Mouse (Mus musculus) intestine, embryonic 15.5 days (tissue): ENCODE results near the gene Morc2a. TPM values are rescaled to one million over a fixed set of nuclear protein-coding genes. Genes with fewer than 3 reads are reported as not detected.
A peak's percentile ranks its signal among the peaks of the same experiment; 100 is the strongest.
"Not testable (repeated sequence)": the region's sequence is repeated elsewhere in the genome, so short reads cannot be mapped to it uniquely, and the experiment has no call there.

Experiments
- ATAC-seq: fragments of 200-750 bp; cut with Nextera tagmentation; 2 replicates; pipeline ENCODE4 v1.8.0; 2017; ENCODE audit warnings: moderate TSS enrichment, moderate library complexity
- H3K27ac ChIP-seq: fragments of 300-500 bp; sonication (generic); 2 replicates; pipeline ENCODE4 v1.5.1; 2015; ENCODE audit warnings: mild to moderate bottlenecking, inconsistent platforms
- H3K27me3 ChIP-seq: fragments of 300-500 bp; sonication (generic); replicated peaks from 2 replicates; pipeline ENCODE4 v1.6.1; 2015; ENCODE audit warnings: inconsistent platforms
- H3K36me3 ChIP-seq: fragments of 300-500 bp; sonication (generic); 2 replicates; pipeline ENCODE4 v1.6.1; 2015; ENCODE audit warnings: inconsistent platforms
- H3K4me1 ChIP-seq: fragments of 300-500 bp; sonication (generic); replicated peaks from 2 replicates; pipeline ENCODE4 v1.6.1; 2015; ENCODE audit warnings: inconsistent platforms
- H3K4me2 ChIP-seq: fragments of 300-500 bp; sonication (generic); replicated peaks from 2 replicates; pipeline ENCODE4 v1.6.1; 2015; ENCODE audit warnings: mild to moderate bottlenecking, inconsistent platforms
- H3K4me3 ChIP-seq: fragments of 300-500 bp; sonication (generic); replicated peaks from 2 replicates; pipeline ENCODE4 v1.5.1; 2015; ENCODE audit warnings: inconsistent platforms
- H3K9ac ChIP-seq: fragments of 300-500 bp; sonication (generic); 2 replicates; pipeline ENCODE4 v1.6.1; 2015; ENCODE audit warnings: inconsistent platforms
- H3K9me3 ChIP-seq: fragments of 300-500 bp; sonication (generic); 2 replicates; pipeline ENCODE4 v1.6.1; 2016; ENCODE audit warnings: inconsistent platforms
- WGBS: fragments of 180-500 bp; shearing (Covaris S2); methylation state at CpG from one replicate; pipeline ENCODE4 v1.1.7; 2015; 5-methylcytosine and 5-hydroxymethylcytosine counted together
- polyA plus RNA-seq: library from polyadenylated mRNA; unstranded; fragments of >200 nt; fragmentation: Nextera tagmentation; extraction: Ambion mirVana; gene quantifications from 2 replicates; pipeline ENCODE4 v1.2.1, GENCODE M21; 2015

The Morc2a gene
- polyA plus RNA-seq = 20.9 and 21.1 TPM in 2 replicates

GRCm38 (mm10) chr11:3648964-3649841 is at the start of gene Morc2a:
Gene Morc2a (plus strand): TSS chr11:3649191.
- WGBS = under 1% methylated on average over 76 of the region's 81 CpGs
- Histone ChIP-seq H3K4me2 (peak within 1 kb of the TSS; percentile 88), H3K4me3 (peak within 1 kb of the TSS; percentile 63), H3K27me3 (no peaks in the 10 kb centered on the region), H3K9me3 (peaks cover 7% of the 10 kb centered on the region), H3K9ac (peak within 1 kb of the TSS; percentile 80), H3K4me1 (peaks cover 3% of the 10 kb centered on the region), H3K27ac (peak within 1 kb of the TSS; percentile 93), H3K36me3 (peaks cover 22% of the 10 kb centered on the region)
- ATAC-seq = peak; percentile 99

GRCm38 (mm10) chr11:3601966-3602365 is 47.0 kb upstream of the Morc2a start:
- not testable (repeated sequence) for H3K4me3 ChIP-seq, H3K9me3 ChIP-seq, H3K4me1 ChIP-seq, H3K4me2 ChIP-seq, ATAC-seq, H3K27ac ChIP-seq, H3K9ac ChIP-seq, H3K36me3 ChIP-seq, H3K27me3 ChIP-seq
- 30% methylated on average over 1 of the region's 1 CpGs for WGBS

GRCm38 (mm10) chr11:3602687-3603086 is 46.3 kb upstream of the Morc2a start:
- WGBS = 51% methylated on average over 2 of the region's 2 CpGs
- H3K4me1 ChIP-seq, H3K27ac ChIP-seq, H3K36me3 ChIP-seq, ATAC-seq, H3K27me3 ChIP-seq, H3K4me2 ChIP-seq, H3K9ac ChIP-seq, H3K9me3 ChIP-seq, H3K4me3 ChIP-seq: not testable (repeated sequence)

GRCm38 (mm10) chr11:3606456-3606855 is 42.5 kb upstream of the Morc2a start:
- H3K9ac ChIP-seq = no peak overlapping the region
- H3K4me1 ChIP-seq = no peaks in the 10 kb centered on the region
- H3K4me3 ChIP-seq = no peak overlapping the region
- no peak overlapping the region for H3K27ac ChIP-seq
- no peak for ATAC-seq
- H3K36me3 ChIP-seq = no peaks in the 10 kb centered on the region
- H3K4me2 ChIP-seq = no peak overlapping the region
- H3K9me3 ChIP-seq = no peaks in the 10 kb centered on the region
- no peaks in the 10 kb centered on the region for H3K27me3 ChIP-seq
- WGBS = 85% methylated on average over 5 of the region's 5 CpGs

- no peaks in the 10 kb centered on the region for H3K4me1 ChIP-seq
- 87% methylated on average over 4 of the region's 4 CpGs for WGBS
- H3K9me3 ChIP-seq = no peaks in the 10 kb centered on the region
- no peaks in the 10 kb centered on the region for H3K36me3 ChIP-seq
- H3K27ac ChIP-seq = no peak overlapping the region
- ATAC-seq = no peak
- no peak overlapping the region for H3K4me3 ChIP-seq
- H3K27me3 ChIP-seq = no peaks in the 10 kb centered on the region
- no peak overlapping the region for H3K4me2 ChIP-seq
- H3K9ac ChIP-seq = no peak overlapping the region
These were observed 33.4 kb upstream of the Morc2a start for GRCm38 (mm10) chr11:3615576-3615975.

- H3K9me3 ChIP-seq = no peaks in the 10 kb centered on the region
- ATAC-seq = no peak
- H3K27ac ChIP-seq = no peak overlapping the region
- H3K27me3 ChIP-seq = no peaks in the 10 kb centered on the region
- H3K36me3 ChIP-seq = no peaks in the 10 kb centered on the region
- 70% methylated on average over 5 of the region's 5 CpGs for WGBS
- H3K9ac ChIP-seq = no peak overlapping the region
- H3K4me3 ChIP-seq = no peak overlapping the region
- H3K4me1 ChIP-seq = no peaks in the 10 kb centered on the region
- H3K4me2 ChIP-seq = no peak overlapping the region
These were observed 26.2 kb upstream of the Morc2a start for GRCm38 (mm10) chr11:3622826-3623225.

GRCm38 (mm10) chr11:3624391-3625027 is 24.5 kb upstream of the Morc2a start:
- 80% methylated on average over 4 of the region's 4 CpGs for WGBS
- no peak for ATAC-seq
- Histone ChIP-seq H3K4me2 (no peak overlapping the region), H3K4me3 (no peak overlapping the region), H3K27me3 (peaks cover 6% of the 10 kb centered on the region), H3K9me3 (no peaks in the 10 kb centered on the region), H3K36me3 (no peaks in the 10 kb centered on the region), H3K4me1 (no peaks in the 10 kb centered on the region; the same call in 1 of the 2 replicates), H3K9ac (no peak overlapping the region), H3K27ac (no peak overlapping the region)

- H3K9ac ChIP-seq = peak overlapping the region; percentile 36
- no peaks in the 10 kb centered on the region for H3K9me3 ChIP-seq
- no peaks in the 10 kb centered on the region for H3K36me3 ChIP-seq
- H3K27ac ChIP-seq = no peak overlapping the region
- H3K4me1 ChIP-seq = no peaks in the 10 kb centered on the region; the same call in 1 of the 2 replicates
- H3K4me3 ChIP-seq = peak overlapping the region; percentile 37
- H3K4me2 ChIP-seq = peak overlapping the region; percentile 88
- peak; percentile 43; the same call in 1 of the 2 replicates for ATAC-seq
- H3K27me3 ChIP-seq = peaks cover 7% of the 10 kb centered on the region
- 2% methylated on average over 32 of the region's 32 CpGs for WGBS
These were observed 19.9 kb upstream of the Morc2a start for GRCm38 (mm10) chr11:3628999-3629491.

- H3K4me3 ChIP-seq, H3K9me3 ChIP-seq, H3K4me1 ChIP-seq, H3K4me2 ChIP-seq, H3K9ac ChIP-seq, H3K27ac ChIP-seq, H3K27me3 ChIP-seq, H3K36me3 ChIP-seq, ATAC-seq: not testable (repeated sequence)
- 88% methylated on average over 8 of the region's 8 CpGs for WGBS
These were observed 15.7 kb upstream of the Morc2a start for GRCm38 (mm10) chr11:3633269-3633668.

GRCm38 (mm10) chr11:3647688-3648087 is 1.3 kb upstream of the Morc2a start:
- Histone ChIP-seq H3K27me3 (no peaks in the 10 kb centered on the region), H3K27ac (no peak overlapping the region), H3K4me1 (peaks cover 3% of the 10 kb centered on the region), H3K36me3 (peaks cover 28% of the 10 kb centered on the region), H3K9ac (peak overlapping the region; percentile 80), H3K4me3 (peak overlapping the region; percentile 63), H3K9me3 (peaks cover 7% of the 10 kb centered on the region), H3K4me2 (peak overlapping the region; percentile 88)
- no peak for ATAC-seq
- WGBS = 86% methylated on average over 5 of the region's 5 CpGs

- Histone ChIP-seq H3K9me3 (peaks cover 7% of the 10 kb centered on the region), H3K4me1 (peaks cover 3% of the 10 kb centered on the region), H3K27me3 (no peaks in the 10 kb centered on the region), H3K36me3 (peaks cover 24% of the 10 kb centered on the region), H3K27ac (peak overlapping the region; percentile 93), H3K4me3 (peak overlapping the region; percentile 63), H3K4me2 (peak overlapping the region; percentile 88), H3K9ac (peak overlapping the region; percentile 80)
- ATAC-seq = peak; percentile 57
- under 1% methylated on average over 59 of the region's 62 CpGs for WGBS
These were observed 557 bp upstream of the Morc2a start for GRCm38 (mm10) chr11:3648305-3648963.

- no peak for ATAC-seq
- Histone ChIP-seq H3K9me3 (peaks cover 4% of the 10 kb centered on the region), H3K4me2 (peak overlapping the region; percentile 88), H3K4me1 (peaks cover 3% of the 10 kb centered on the region), H3K4me3 (peak overlapping the region; percentile 63; the same call in 1 of the 2 replicates), H3K9ac (no peak overlapping the region), H3K27me3 (no peaks in the 10 kb centered on the region), H3K36me3 (peaks cover 12% of the 10 kb centered on the region), H3K27ac (no peak overlapping the region)
- 97% methylated on average over 6 of the region's 6 CpGs for WGBS
These were observed 1.1 kb downstream of the Morc2a start for GRCm38 (mm10) chr11:3650141-3650540.
